24 mouse cellular contexts compared by ENCODE assay signal in genomic region chr3:146291928-146292327, GRCm38 (mm10).
DNase-seq lines count a peak whose midpoint lies in the region; ATAC-seq and TF ChIP-seq lines count a peak whose summit lies in the region.
"Had no signal": no experiment of that assay in that cellular context is flagged by ENCODE, and none has a peak within 500 bp of the region (broad histone marks: within the 10 kb centered on the region; RNA-seq: fewer than 3 reads in every experiment).

No protein-coding gene starts in this region.

- peaks cover 8% of the 10 kb centered on the region; the same call in 1 of the 2 replicates for H3K36me3 ChIP-seq in heart, embryonic 10.5 days
- no peaks in the 10 kb centered on the region for H3K36me3 ChIP-seq in kidney, embryonic 16.5 days (ENCODE audit: insufficient read depth, low read length)
- no peaks in the 10 kb centered on the region for H3K36me3 ChIP-seq in intestine, postnatal 0 days (ENCODE audit: control insufficient read depth, insufficient read depth)
- no peaks in the 10 kb centered on the region for H3K36me3 ChIP-seq in heart, embryonic 11.5 days (ENCODE audit: control insufficient read depth, insufficient read depth, low read length)
- H3K36me3 ChIP-seq: embryonic facial prominence, embryonic 10.5 days; embryonic facial prominence, embryonic 12.5 days; G1E had no signal

- peak; percentile 20 for DNase-seq in heart, embryonic 10.5 days (ENCODE audit: low spot score)
- no peak for DNase-seq in heart, postnatal 14 days
- no peak for DNase-seq in kidney, postnatal 10 days
- DNase-seq in urinary bladder, adult 2 months (ENCODE audit: low spot score) = no peak
- DNase-seq: adrenal gland, adult 8-10 months; adrenal gland, postnatal 14 days; adrenal gland, postnatal 36 days; B cell, adult 2 months; cerebellum, adult 11-12 months; cerebellum, adult 2 months; cerebellum, adult 9-10 months; cerebellum, postnatal 10 days; cerebellum, postnatal 25 days had no signal

- no peaks in the 10 kb centered on the region for H3K9me3 ChIP-seq in heart, embryonic 10.5 days
- no peaks in the 10 kb centered on the region for H3K9me3 ChIP-seq in kidney, embryonic 16.5 days (ENCODE audit: low read length)
- no peaks in the 10 kb centered on the region for H3K9me3 ChIP-seq in intestine, postnatal 0 days (ENCODE audit: control insufficient read depth)
- no peaks in the 10 kb centered on the region for H3K9me3 ChIP-seq in heart, embryonic 11.5 days (replicated peaks; ENCODE audit: control insufficient read depth, low read length)
- H3K9me3 ChIP-seq: embryonic facial prominence, embryonic 10.5 days; embryonic facial prominence, embryonic 12.5 days; forebrain, embryonic 13.5 days; G1E had no signal

- no peak for TF ChIP-seq CTCF in intestine, postnatal 0 days (IDR thresholded peaks at IDR 0.05; ENCODE audit: low read depth)

- H3K4me2 ChIP-seq in kidney, embryonic 16.5 days (replicated peaks; ENCODE audit: low read depth, low read length) = no peak overlapping the region
- peak overlapping the region; percentile 17; the same call in 1 of the 2 replicates for H3K4me2 ChIP-seq in intestine, postnatal 0 days (replicated peaks; ENCODE audit: low read depth)
- H3K4me2 ChIP-seq in heart, embryonic 11.5 days = no peak overlapping the region
- H3K4me2 ChIP-seq: embryonic facial prominence, embryonic 12.5 days; forebrain, embryonic 13.5 days had no signal

- WGBS in heart, embryonic 10.5 days = 65% methylated on average over 3 of the region's 3 CpGs
- 50% methylated on average over 3 of the region's 3 CpGs for WGBS in kidney, embryonic 16.5 days
- WGBS in intestine, postnatal 0 days = 46% methylated on average over 3 of the region's 3 CpGs
- WGBS in heart, embryonic 11.5 days (ENCODE audit: insufficient replicate concordance) = 59% methylated on average over 3 of the region's 3 CpGs

- intact Hi-C loops in heart, postnatal 14 days (cut with DNase I) = no loop called here

- ATAC-seq in kidney, embryonic 16.5 days (ENCODE audit: low FRiP score, low TSS enrichment) = 0 out of 2 replicates have a peak, but pooled peaks have one; percentile 35
- ATAC-seq in intestine, postnatal 0 days = peak; percentile 72
- ATAC-seq in heart, embryonic 11.5 days (replicated peaks; ENCODE audit: insufficient number of reproducible peaks, low FRiP score, low TSS enrichment) = no peak
- ATAC-seq: activated CD4-positive, CD25-positive, alpha-beta regulatory T cell, adult 4 months; CD4-positive, CD25-positive, alpha-beta regulatory T cell, adult 4 months; forebrain, embryonic 13.5 days; Patski had no signal

- H3K4me1 ChIP-seq in heart, embryonic 10.5 days = peaks cover 10% of the 10 kb centered on the region
- no peaks in the 10 kb centered on the region; the same call in 1 of the 2 replicates for H3K4me1 ChIP-seq in kidney, embryonic 16.5 days (ENCODE audit: insufficient read depth, low read length)
- no peaks in the 10 kb centered on the region for H3K4me1 ChIP-seq in intestine, postnatal 0 days (replicated peaks; ENCODE audit: control insufficient read depth, insufficient read depth, low read length)
- H3K4me1 ChIP-seq in heart, embryonic 11.5 days (ENCODE audit: control insufficient read depth, insufficient read depth, low read length) = no peaks in the 10 kb centered on the region
- H3K4me1 ChIP-seq: embryonic facial prominence, embryonic 10.5 days; embryonic facial prominence, embryonic 12.5 days; forebrain, embryonic 13.5 days had no signal

- no peak overlapping the region for H3K9ac ChIP-seq in kidney, embryonic 16.5 days (replicated peaks; ENCODE audit: low read length)
- H3K9ac ChIP-seq in intestine, postnatal 0 days (ENCODE audit: low read depth, low read length) = no peak overlapping the region
- H3K9ac ChIP-seq in heart, embryonic 11.5 days (ENCODE audit: low read depth, low read length) = no peak overlapping the region
- H3K9ac ChIP-seq: embryonic facial prominence, embryonic 12.5 days; forebrain, embryonic 13.5 days had no signal

- H3K4me3 ChIP-seq in heart, embryonic 10.5 days = no peak overlapping the region
- H3K4me3 ChIP-seq in kidney, embryonic 16.5 days (ENCODE audit: low read length) = no peak overlapping the region
- H3K4me3 ChIP-seq in intestine, postnatal 0 days (ENCODE audit: low read depth, low read length) = no peak overlapping the region
- no peak overlapping the region for H3K4me3 ChIP-seq in heart, embryonic 11.5 days (ENCODE audit: low read depth, low read length)
- H3K4me3 ChIP-seq: embryonic facial prominence, embryonic 10.5 days; embryonic facial prominence, embryonic 12.5 days; forebrain, embryonic 13.5 days had no signal

- no peaks in the 10 kb centered on the region for H3K27me3 ChIP-seq in heart, embryonic 10.5 days (ENCODE audit: insufficient read depth, poor library complexity, severe bottlenecking)
- no peaks in the 10 kb centered on the region for H3K27me3 ChIP-seq in kidney, embryonic 16.5 days (ENCODE audit: insufficient read depth, low read length)
- H3K27me3 ChIP-seq in intestine, postnatal 0 days (replicated peaks; ENCODE audit: control insufficient read depth, insufficient read depth, low read length) = no peaks in the 10 kb centered on the region
- H3K27me3 ChIP-seq in heart, embryonic 11.5 days (ENCODE audit: control insufficient read depth, insufficient read depth, low read length) = no peaks in the 10 kb centered on the region
- H3K27me3 ChIP-seq: CH12.LX; embryonic facial prominence, embryonic 12.5 days; forebrain, embryonic 13.5 days; Patski had no signal

- H3K27ac ChIP-seq in heart, embryonic 10.5 days = no peak overlapping the region
- no peak overlapping the region for H3K27ac ChIP-seq in kidney, embryonic 16.5 days (ENCODE audit: low read length)
- peak overlapping the region; percentile 2; the same call in 1 of the 2 replicates for H3K27ac ChIP-seq in intestine, postnatal 0 days (ENCODE audit: low read depth, low read length)
- H3K27ac ChIP-seq in heart, embryonic 11.5 days (ENCODE audit: low read depth, low read length) = no peak overlapping the region
- H3K27ac ChIP-seq: embryonic facial prominence, embryonic 10.5 days; embryonic facial prominence, embryonic 12.5 days; forebrain, embryonic 13.5 days had no signal
